Mouse (Mus musculus) MEL-GATA-1-ER (cell line): ENCODE results near the gene Haao.

Experiments used
- DNase-seq: peaks from one replicate; pipeline ENCODE4 v3.0.0-alpha.2; 2012; ENCODE audit warnings: low read depth; ENCODE audit errors: extremely low read depth

Haao gene

DNA sequence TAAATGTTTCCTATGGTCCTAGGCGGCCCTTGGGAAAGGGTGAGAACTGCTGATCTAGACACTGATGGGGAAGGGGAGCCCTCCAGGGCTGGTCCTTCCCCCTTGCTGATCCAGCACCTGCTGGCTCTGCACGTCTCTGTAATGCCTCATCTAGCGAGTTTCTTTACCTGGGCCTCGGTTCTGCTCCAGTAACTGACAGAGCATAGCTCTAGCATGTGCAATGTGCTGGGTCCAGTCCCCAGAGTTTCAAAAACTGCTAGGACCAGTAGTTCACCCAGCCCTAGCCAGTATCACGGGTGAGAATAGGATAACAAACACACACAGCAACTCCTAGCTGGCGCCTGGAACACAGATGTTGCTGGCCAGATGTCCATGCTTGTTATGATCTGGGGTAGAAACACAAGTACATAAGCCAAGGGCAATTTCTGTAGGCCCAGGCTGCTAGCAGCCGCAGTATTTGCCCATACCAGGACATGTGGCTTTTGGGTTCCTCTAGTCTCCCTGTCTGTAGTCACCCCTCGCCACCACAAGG, 10.0 kb downstream of the Haao start:
- no peak for DNase-seq

DNA sequence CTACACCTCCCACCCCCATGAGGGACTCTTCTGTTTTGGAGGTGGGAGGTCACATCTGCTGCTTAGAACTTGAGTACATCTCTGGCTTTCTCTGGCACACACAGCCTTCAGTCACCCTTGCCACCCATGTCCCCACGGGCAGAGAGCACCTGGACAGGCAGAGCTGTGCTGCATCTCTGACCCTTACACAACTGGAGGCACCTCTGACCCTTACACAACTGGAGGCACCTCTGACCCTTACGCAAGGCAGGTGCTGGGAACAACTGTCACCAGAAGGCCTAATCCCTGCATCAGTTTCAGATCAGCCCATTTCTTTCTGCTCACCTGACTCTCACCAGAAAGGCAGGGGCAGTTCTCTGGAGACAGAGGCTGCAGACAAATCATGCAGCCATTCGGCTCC, 11.7 kb downstream of the Haao start:
- DNase-seq, result no peak

DNA sequence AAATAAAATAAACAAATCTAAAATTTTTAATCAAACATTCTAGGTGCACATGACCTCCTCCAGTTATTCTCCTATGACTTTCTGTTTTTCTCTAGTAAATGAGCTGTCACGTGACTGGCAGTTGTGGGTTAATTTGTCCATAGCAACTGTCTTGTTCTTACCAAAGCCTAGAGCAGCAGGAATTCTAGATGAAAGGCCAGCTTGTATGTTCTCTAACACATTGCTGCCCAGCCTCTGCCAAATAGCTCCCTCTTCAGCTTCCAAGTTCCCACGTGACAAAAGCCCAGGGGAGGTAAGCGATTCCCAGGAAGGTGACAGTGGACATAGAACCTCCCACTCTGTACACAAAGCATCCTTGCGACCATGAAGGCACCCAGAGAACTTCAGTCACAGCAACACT, 13.6 kb downstream of the Haao start:
- no peak for DNase-seq

DNA sequence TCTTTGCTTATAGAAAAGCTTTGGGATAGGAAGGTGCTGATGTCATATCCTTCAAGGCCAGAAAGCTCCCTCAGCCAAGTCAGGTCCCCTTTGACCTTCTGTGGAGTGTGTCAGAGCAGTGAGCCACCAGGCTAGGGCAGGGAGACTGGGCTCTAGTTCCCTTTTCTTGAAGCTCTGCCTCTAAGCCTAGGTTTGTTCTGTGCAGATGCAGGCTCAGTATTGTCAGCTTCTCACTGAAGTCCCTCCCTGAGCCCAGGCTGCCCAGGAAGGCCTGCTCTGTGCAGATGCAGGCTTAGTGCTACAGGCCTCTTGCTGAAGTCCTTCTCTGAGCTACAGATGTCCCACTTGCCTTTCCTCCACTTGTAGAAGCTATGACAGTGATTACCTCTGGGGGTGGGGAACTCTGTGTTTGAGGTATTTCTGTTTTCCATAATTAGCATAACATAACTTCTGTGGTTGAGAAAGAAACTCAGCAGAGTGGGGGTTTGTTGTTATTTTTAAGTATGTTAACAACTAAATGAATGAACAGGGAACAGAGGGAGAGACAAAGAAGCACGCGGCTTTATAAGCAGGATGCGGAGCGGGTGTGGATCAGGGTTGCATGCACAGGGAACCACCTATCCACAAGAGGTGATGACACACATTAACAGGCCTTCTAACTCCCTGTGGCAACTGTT, 17.0 kb downstream of the Haao start:
- DNase-seq, result peak; percentile 50

DNA sequence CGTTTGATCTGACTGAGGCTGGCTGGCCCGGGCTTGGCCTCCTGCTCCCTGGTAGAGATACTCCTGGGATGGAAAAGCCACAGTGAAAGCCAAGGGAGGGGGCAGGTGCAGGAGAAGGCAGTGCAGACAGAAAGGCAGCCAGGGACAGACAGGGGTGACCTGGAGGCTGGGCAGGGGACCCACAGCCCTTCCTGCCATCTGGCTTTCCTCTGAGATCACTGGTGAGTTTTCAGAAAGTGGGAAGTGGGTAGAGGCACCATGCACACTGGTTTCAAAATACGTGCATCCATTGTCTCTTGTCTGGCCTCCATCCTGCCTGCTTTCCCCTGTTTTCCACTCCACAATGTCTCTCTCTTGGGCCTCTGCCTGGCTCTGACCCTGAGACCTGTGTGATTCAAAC, 18.4 kb downstream of the Haao start:
- no peak for DNase-seq

DNA sequence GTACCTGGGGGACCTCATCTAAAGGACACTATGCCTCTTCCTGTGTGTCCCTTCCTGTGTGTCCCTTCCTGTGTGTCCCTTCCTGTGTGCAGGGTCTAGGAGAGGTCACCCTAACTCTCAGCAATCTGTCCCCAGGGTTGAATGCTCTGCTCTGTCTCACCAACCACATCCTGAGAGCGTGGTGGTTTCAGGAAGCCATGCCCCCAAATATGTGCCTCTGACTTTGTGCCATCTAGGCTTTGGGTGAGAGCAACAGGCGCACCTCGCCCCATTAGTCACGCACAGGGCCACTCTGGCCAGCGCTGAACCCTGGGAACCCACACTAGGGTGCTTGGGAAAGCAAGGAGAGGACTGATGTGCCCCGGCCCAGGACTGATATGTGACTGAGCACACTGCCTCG, 23.9 kb downstream of the Haao start:
- no peak for DNase-seq

DNA sequence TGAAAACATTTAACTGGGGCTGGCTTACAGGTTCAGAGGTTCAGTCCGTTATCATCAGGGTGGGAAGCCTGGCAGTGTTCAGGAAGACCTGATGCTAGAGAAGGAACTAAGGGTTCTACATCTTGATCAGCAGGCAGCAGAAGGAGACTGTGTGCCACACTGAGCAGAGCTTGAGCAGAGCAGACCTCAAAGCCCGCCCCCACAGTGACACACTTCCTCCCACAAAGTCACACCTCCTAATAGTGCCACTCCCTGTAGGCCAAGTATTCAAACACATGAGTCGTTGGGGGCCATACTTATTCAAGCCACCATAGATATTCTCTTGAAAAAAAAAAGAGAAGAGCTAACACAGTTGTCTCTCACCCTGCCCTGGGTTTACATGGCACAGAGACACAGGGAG, 25.9 kb downstream of the Haao start:
- DNase-seq, result no peak

DNA sequence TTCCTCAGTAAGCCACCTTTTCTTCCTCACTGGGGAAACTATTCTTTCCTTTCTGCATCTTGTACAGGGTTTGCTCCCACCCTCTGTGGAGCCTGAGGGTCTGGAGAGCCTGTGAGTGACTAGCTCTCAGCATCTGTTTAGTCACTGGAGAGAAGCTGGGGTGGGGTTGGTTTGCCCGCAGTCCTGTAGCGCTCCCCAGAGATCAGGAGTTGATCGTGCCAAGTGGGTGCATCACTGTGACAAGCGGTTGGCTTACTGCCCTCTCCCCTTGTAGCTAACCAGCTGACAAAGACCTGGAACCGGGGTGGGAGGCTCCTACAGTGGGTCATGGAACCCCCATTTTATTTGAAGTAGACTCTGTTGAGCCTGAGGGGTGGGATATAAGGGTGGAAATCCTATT, 27.1 kb downstream of the Haao start:
- DNase-seq, result no peak

DNA sequence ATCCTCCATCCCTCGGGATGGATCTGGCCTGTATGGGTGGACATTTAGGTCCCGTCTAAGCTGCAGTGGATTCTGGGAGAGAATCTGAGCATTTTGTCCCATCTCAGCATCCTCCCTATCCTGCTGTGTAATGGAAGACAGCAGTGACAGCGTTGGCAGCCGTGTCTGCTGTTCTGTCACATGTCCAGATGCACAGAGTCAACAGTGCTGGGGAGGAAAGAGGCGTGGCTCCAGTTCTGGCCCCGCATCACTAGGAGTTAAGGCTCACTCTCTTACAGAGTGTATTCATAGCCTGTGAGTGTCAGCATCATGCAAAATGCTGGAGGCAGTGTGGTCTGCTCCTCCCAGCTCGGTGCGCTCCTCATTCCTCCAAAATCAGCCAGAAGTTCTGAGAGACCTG, 28.3 kb downstream of the Haao start:
- DNase-seq, result no peak

DNA sequence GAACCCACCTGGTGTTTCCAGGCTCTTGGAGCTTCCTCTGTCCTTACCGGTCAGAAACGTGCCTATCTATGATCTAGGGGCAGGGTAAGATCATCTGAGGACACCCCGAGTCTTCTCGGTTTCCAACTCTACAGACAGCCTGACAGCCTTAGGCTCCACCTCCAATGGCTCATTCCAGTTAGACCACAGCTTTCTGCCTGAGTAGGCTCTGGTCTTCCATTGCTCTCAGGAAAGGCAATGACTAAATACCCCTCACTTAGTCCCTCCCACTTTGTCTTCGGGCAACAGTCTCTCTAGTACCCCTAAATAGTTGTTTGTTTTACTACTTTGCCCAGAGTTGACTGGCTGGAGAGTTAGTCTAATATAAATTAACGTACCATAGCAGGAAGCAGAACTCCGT, 30.8 kb downstream of the Haao start:
- DNase-seq, result no peak

DNA sequence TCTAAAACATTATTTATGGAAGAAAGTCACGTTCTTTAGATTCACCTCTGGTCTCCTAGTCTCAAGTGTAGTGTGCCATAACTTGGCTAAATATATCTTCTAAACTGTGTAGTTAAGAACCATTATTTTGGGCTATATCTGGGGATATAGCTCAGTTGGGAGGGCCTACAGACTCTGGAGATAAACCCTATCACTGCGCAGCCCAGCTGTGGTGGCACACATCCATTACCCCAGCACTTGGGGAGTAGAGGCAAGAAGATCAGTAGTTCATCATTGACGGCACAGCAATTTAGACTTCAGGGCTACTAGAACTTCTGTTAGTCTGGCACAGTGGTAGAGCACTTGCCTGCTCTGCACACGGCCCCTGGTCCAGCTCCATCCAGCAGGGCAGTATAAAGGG, 34.7 kb downstream of the Haao start:
- DNase-seq, result no peak

DNA sequence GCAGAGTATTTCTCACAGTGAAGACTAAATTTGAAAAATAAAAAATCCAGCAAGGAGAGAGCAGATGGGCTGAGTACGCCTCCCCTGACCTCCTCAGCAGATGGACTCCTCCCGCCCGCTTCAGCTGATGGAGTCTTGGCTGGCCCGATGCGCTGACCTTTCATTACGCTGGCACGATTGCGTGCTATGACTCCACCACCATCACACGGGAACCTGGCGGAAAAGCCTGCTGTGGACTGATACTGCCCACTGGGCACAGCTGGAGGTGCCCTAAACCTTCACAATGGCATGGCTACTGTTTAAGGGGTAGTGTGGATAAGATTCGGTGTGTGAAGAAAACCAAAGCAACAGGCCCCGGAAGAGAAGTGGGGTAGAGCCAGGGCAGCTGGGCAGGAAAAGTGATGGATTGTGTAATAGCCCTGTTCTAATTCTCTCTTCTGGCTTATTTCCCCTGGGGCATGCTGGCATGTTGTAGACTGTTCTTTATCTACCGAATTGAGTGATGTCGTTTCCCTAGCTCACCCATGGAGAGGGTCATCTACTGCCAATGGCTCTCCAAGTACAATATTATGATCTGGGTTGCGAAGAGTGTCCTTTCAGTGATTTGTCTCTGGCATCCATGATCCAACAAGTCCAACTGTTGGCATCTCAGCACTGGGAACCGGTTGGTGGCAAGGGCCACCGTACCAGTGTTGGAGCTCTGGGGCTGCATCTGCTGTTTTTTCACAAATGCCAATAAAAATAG, 35.4 kb downstream of the Haao start:
- no peak for DNase-seq

DNA sequence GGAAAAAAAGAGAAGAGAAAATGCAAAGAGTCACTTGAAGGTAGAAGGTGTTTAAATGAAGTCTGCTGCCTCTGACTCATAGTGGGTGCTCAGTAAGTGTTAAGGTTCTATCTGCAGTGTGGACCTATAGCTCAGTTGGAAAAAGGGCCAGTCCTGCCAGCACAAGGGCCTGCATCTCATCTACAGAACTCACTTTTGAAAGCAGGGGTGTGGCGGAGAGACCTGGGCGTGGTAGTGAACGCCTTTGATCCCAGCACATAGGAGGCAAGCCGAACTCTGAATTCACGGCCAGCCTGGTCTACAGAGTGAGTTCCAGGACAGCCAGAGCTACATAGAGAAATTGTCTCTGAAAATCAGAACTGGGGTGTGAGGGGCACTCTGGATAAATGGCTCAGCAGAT, 37.5 kb downstream of the Haao start:
- no peak for DNase-seq

DNA sequence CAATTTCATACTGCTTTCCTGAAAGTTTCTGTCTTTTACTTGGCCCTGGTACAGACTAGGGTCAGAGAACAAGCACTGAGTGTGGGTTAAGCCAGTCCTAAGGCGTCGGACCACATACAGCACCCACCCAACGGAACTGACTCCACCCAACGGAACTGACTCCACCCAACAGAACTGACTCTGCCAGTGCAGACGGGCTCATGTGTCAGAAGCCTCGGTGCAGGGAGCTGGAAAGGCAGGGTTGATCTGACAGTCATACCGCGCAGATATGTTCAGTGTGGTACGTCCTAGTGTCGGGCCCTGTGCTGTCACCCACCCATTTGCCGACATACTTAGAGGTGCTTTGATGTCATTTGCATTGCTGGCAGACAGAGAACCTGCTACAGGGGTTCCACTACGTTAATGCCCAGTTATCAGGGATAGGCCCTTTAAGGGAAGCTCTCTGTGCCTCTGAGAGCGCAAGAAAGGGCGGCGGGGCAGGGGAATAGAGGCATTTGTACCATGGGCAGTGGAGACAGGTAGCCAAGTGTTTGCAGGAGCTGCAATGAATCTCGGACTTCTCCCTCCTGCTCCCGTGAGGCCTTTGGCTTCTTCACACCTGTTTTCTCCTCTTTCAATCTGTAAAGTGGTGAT, 38.5 kb downstream of the Haao start:
- DNase-seq, result peak; percentile 91

DNA sequence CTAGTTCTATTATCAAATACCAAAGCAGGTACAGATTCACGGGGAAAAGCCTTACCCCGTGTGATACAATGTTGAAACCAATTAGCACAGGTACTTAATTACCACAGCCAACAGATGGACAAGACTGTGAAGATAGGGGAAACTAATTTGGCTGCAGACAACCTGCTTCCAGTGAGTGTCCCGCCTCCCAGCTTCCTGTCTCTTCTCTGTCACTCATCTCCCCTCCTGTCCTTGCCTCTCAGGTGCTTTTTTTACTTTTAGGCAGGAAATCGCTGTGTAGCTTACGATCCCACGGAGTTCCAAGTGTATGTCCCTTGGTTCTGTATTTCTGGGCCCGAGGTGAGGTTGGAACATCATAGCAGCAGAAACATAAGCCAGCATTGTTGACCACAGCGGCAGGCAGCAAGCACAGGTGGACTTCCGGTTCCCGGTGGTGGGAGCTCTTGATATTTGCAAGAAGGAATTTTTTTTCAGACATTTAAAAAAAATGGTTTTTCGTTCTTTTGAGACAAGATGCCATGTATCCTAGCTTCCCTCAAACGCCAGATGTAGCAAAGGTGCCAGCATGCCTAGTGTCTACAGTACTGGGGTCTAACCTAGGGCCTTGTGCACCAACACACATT, 39.2 kb downstream of the Haao start:
- DNase-seq, result peak; percentile 31

DNA sequence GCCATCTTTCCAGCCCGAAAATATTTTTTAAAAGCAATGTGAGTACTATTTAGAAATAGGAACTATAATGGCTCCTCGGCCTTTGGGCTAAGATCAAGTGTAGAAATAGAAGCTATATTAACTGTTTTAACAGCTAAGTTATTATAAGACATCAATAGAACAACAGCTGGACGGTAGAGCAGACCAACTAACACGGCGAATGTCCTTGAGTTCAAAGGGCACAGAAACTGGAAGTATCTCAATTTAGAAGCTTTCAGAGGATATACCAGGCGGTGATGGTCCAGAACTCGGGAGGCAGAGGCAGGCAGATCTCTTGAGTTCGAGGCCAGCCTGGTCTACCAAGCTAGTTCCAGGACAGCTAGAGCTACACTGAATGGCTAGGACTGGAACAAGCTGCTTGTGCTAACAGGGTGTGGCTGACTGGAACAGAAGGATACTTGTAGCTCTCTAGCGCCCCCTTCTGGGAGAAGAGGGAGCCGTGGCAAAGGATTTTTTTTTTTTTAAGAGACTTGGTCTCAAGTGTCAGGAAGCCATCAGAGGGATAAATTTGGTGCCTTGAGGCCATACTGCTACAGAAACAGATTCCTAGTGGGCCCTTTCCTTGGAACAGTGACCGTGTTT, 39.9 kb downstream of the Haao start:
- DNase-seq, result peak; percentile 83

DNA sequence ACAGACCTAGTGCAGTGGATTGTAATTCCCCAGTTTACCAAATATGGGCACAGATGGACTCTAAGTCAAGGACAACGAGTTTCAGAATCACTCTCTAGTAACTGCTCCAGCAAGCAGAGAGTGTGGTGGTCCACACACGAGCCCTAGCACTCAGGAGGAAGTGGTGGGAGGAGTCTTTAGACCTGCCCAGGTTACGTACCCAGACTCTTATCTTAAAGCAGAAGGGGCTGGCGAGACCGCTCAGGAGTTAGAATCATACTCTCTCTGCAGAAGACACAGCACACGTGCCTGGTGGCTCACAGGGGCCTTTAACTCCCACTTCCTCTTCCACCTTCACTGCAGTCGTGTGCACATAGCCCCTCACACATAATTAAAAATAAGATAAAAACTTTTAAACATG, 40.4 kb downstream of the Haao start:
- DNase-seq, result peak; percentile 83

DNA sequence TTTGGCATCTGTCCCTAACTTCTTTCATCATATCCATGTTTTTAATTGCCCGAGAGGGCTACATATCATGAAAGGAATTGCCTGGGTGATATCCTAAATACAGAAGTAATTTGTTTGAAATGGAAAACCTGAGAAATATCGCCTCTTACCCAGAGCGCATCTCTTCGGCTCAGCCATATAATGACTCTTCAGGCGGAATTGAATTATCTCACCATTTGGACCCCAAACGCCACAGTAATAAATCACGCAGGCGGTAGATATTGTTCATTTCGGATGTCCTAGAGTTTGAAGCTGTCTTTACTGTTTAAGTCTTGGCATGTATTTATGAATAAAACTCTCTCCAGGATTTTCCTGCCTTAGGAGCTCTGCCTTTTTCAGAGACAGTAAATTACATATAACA, 42.7 kb downstream of the Haao start:
- no peak for DNase-seq

DNA sequence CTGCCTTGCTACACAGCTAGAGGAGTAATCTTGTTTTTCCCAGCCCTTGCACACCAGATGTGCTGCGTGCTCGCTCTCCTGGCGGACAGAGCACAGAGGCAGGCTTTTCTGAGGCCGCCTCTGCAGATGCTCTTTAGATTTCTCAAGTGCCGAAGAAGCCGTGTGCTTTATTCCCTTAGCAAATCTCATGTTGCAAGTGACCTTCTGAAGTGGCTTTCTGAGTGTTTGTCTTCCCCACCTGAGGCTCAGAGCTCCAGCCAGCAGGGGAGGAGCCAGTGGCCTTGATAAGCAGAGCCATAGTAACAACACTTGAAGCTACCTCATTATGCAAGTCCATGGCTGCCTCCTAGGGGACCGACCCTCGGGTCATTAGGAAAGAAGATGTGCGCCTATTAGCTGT, 43.8 kb downstream of the Haao start:
- DNase-seq, result no peak

DNA sequence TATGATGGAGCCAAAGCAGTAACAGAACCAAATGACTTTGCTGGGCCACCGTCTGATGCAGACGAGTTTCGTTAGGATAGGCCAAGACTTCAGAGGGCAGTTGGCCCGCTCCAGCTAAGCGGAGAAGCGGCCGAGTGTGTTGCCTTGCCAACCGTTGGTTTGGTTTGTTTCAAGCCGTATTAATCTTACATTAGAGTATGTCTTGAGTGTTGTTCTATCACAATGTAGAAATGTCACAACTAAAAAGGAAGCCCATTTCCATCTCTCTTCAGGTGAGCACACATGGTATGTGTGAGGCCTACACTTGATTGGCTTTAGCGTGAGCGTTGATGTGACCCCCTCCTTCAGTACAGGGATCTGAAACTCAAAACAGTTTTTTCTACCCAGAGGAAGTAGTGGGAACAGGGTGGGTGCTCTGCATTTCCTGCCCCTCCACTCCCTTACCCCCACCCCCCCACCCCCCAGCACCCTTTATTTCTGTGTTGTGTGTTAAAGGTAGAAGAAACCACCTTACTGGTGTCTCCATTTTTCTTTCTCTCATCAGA, 48.2 kb downstream of the Haao start:
- DNase-seq, result no peak

DNA sequence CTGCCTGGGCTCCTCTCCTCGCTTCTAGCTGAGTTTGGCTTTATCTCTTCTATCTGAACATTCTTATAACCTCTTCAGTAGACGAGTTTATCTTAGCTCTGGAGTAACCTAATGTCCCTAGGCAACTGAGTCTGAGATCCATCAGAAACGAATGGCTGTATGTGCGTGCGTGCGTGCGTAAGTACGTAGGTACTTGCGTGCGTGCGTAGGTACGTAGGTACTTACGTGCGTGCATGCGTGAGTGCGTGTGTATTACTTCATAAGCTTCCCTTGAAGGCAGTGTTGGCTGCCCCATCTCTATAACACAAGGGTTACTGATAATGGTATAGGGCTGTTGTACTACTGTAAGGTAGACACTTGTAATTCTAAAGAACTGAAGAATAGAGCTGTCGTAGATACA, 52.6 kb downstream of the Haao start:
- DNase-seq, result no peak
